In genomic region chr1:57969327-57970271, GRCm38 (mm10) we compare ENCODE assay signal across 8 mouse cellular contexts. TPM values are rescaled to one million over a fixed set of nuclear protein-coding genes. Genes with fewer than 3 reads are reported as not detected.
DNase-seq lines count a peak whose midpoint lies in the region; ATAC-seq lines count a peak whose summit lies in the region.

No protein-coding gene starts in this region.

- peak; percentile 97 for ATAC-seq in forebrain, embryonic 11.5 days (replicated peaks; ENCODE audit: low FRiP score)
- peak; percentile 94 for ATAC-seq in heart, embryonic 16.5 days (replicated peaks; ENCODE audit: extremely low read depth, insufficient read depth, low FRiP score)
- peak; percentile 96 for ATAC-seq in liver, embryonic 15.5 days (ENCODE audit: insufficient read depth)
- ATAC-seq in neural tube, embryonic 12.5 days (ENCODE audit: low FRiP score, low read depth) = peak; percentile 98

- H3K9ac ChIP-seq in forebrain, embryonic 11.5 days (ENCODE audit: low read length) = peak overlapping the region; percentile 92
- peak overlapping the region; percentile 88 for H3K9ac ChIP-seq in heart, embryonic 16.5 days (ENCODE audit: low read length)
- H3K9ac ChIP-seq in liver, embryonic 15.5 days = peak overlapping the region; percentile 86
- peak overlapping the region; percentile 81 for H3K9ac ChIP-seq in neural tube, embryonic 12.5 days

- 1% methylated on average over 65 of the region's 65 CpGs for WGBS in forebrain, embryonic 11.5 days
- WGBS in heart, embryonic 16.5 days = under 1% methylated on average over 64 of the region's 65 CpGs
- under 1% methylated on average over 65 of the region's 65 CpGs for WGBS in liver, embryonic 15.5 days (ENCODE audit: insufficient replicate concordance)
- WGBS in neural tube, embryonic 12.5 days = under 1% methylated on average over 65 of the region's 65 CpGs

- no peaks in the 10 kb centered on the region for H3K27me3 ChIP-seq in forebrain, embryonic 11.5 days (ENCODE audit: control insufficient read depth, insufficient read depth, low read length)
- H3K27me3 ChIP-seq in heart, embryonic 16.5 days (ENCODE audit: control insufficient read depth, insufficient read depth, low read length) = no peaks in the 10 kb centered on the region
- H3K27me3 ChIP-seq in liver, embryonic 15.5 days = no peaks in the 10 kb centered on the region
- H3K27me3 ChIP-seq in neural tube, embryonic 12.5 days (replicated peaks) = no peaks in the 10 kb centered on the region

- no peaks in the 10 kb centered on the region; the same call in 1 of the 2 replicates for H3K4me1 ChIP-seq in forebrain, embryonic 11.5 days (replicated peaks; ENCODE audit: control insufficient read depth, insufficient read depth, low read length)
- peaks cover 14% of the 10 kb centered on the region for H3K4me1 ChIP-seq in heart, embryonic 16.5 days (ENCODE audit: control insufficient read depth, insufficient read depth, low read length)
- peaks cover 19% of the 10 kb centered on the region for H3K4me1 ChIP-seq in liver, embryonic 15.5 days (replicated peaks)
- 0 out of 2 replicates have a peak, but pooled peaks cover 6% of the 10 kb centered on the region for H3K4me1 ChIP-seq in neural tube, embryonic 12.5 days

- H3K4me3 ChIP-seq in forebrain, embryonic 11.5 days (ENCODE audit: low read depth, low read length) = peak overlapping the region; percentile 71
- peak overlapping the region; percentile 72 for H3K4me3 ChIP-seq in heart, embryonic 16.5 days (ENCODE audit: low read length)
- peak overlapping the region; percentile 80 for H3K4me3 ChIP-seq in liver, embryonic 15.5 days (replicated peaks)
- peak overlapping the region; percentile 68 for H3K4me3 ChIP-seq in neural tube, embryonic 12.5 days

- peak overlapping the region; percentile 46 for H3K27ac ChIP-seq in forebrain, embryonic 11.5 days (ENCODE audit: low read depth, low read length)
- peak overlapping the region; percentile 69 for H3K27ac ChIP-seq in heart, embryonic 16.5 days (ENCODE audit: low read length)
- H3K27ac ChIP-seq in liver, embryonic 15.5 days (replicated peaks) = peak overlapping the region; percentile 59
- H3K27ac ChIP-seq in neural tube, embryonic 12.5 days = no peak overlapping the region

- DNase-seq in CD8-positive naive resting alpha-beta T cell, adult 2 months (ENCODE audit: low read depth in 2 of 2, low spot score in 2 of 2) = peak; percentile 85 to 88
- DNase-seq in c-Kit-positive CD71-negative TER-119-negative erythroid progenitor cells, embryonic 14.5 days (ENCODE audit: low read depth) = peak; percentile 75
- DNase-seq in forebrain, embryonic 11.5 days (ENCODE audit: low spot score) = peak; percentile 98
- peak; percentile 96 to 98 for DNase-seq in kidney, postnatal 36 days
- DNase-seq in telencephalon, adult 2 months (ENCODE audit: low read depth, low spot score) = peak; percentile 70

- H3K36me3 ChIP-seq in forebrain, embryonic 11.5 days (ENCODE audit: control insufficient read depth, insufficient read depth, low read length) = no peaks in the 10 kb centered on the region
- peaks cover 6% of the 10 kb centered on the region; the same call in 1 of the 2 replicates for H3K36me3 ChIP-seq in heart, embryonic 16.5 days (ENCODE audit: control insufficient read depth, insufficient read depth)
- no peaks in the 10 kb centered on the region for H3K36me3 ChIP-seq in liver, embryonic 15.5 days (replicated peaks)
- H3K36me3 ChIP-seq in neural tube, embryonic 12.5 days = 0 out of 2 replicates have a peak, but pooled peaks cover 10% of the 10 kb centered on the region

- H3K4me2 ChIP-seq in forebrain, embryonic 11.5 days (ENCODE audit: low read depth, low read length, severe bottlenecking) = peak overlapping the region; percentile 80
- H3K4me2 ChIP-seq in heart, embryonic 16.5 days (ENCODE audit: low read depth, low read length) = peak overlapping the region; percentile 84
- peak overlapping the region; percentile 90 for H3K4me2 ChIP-seq in liver, embryonic 15.5 days
- peak overlapping the region; percentile 72 for H3K4me2 ChIP-seq in neural tube, embryonic 12.5 days (replicated peaks)

- H3K9me3 ChIP-seq in forebrain, embryonic 11.5 days (ENCODE audit: control insufficient read depth, low read length) = no peaks in the 10 kb centered on the region
- no peaks in the 10 kb centered on the region for H3K9me3 ChIP-seq in heart, embryonic 16.5 days (replicated peaks; ENCODE audit: control insufficient read depth, low read length)
- H3K9me3 ChIP-seq in liver, embryonic 15.5 days (replicated peaks) = no peaks in the 10 kb centered on the region
- no peaks in the 10 kb centered on the region for H3K9me3 ChIP-seq in neural tube, embryonic 12.5 days

RNA-seq across cellular contexts. Expression of gene Sgo2a, which starts 26.2 kb away (rescaled TPM):
- 28.0 and 31.0 TPM in 2 replicates for polyA plus RNA-seq in forebrain, embryonic 11.5 days (2014; fragmentation: Nextera tagmentation; extraction: Ambion mirVana)
- polyA plus RNA-seq in heart, embryonic 16.5 days (2015; fragmentation: Nextera tagmentation; extraction: Ambion mirVana) = 15.3 and 17.1 TPM in 2 replicates
- 8.6 and 8.9 TPM in 2 replicates for polyA plus RNA-seq in liver, embryonic 15.5 days (2015; fragmentation: Nextera tagmentation; extraction: Ambion mirVana)
- 14.3 and 14.8 TPM in 2 replicates for polyA plus RNA-seq in neural tube, embryonic 12.5 days (2016; fragmentation: Nextera tagmentation; extraction: Ambion mirVana)

RNA-seq across cellular contexts. Expression of gene Kctd18, which starts 49.2 kb away (rescaled TPM):
- 19.5 TPM in 2 replicates for polyA plus RNA-seq in forebrain, embryonic 11.5 days (2014; fragmentation: Nextera tagmentation; extraction: Ambion mirVana)
- polyA plus RNA-seq in heart, embryonic 16.5 days (2015; fragmentation: Nextera tagmentation; extraction: Ambion mirVana) = 9.8 and 14.0 TPM in 2 replicates
- 2.7 and 2.9 TPM in 2 replicates for polyA plus RNA-seq in liver, embryonic 15.5 days (2015; fragmentation: Nextera tagmentation; extraction: Ambion mirVana)
- 26.0 and 26.5 TPM in 2 replicates for polyA plus RNA-seq in neural tube, embryonic 12.5 days (2016; fragmentation: Nextera tagmentation; extraction: Ambion mirVana)
